Mouse (Mus musculus) hindbrain, embryonic 13.5 days (tissue): ENCODE data around the gene Ubqlnl. TPM values are rescaled to one million over a fixed set of nuclear protein-coding genes. Genes with fewer than 3 reads are reported as not detected.

Experiments
- ATAC-seq: fragments of 200-750 bp; cut with Nextera tagmentation; 2 replicates; pipeline ENCODE4 v1.8.0; 2017; ENCODE audit warnings: moderate TSS enrichment; ENCODE audit not compliant: low FRiP score
- H3K27ac ChIP-seq: fragments of 300-500 bp; sonication (generic); 2 replicates; pipeline ENCODE4 v1.5.1; 2015; ENCODE audit warnings: inconsistent platforms, mild to moderate bottlenecking, moderate library complexity
- H3K27me3 ChIP-seq: fragments of 300-500 bp; sonication (generic); 2 replicates; pipeline ENCODE4 v1.6.1; 2015; ENCODE audit warnings: mild to moderate bottlenecking, inconsistent platforms
- H3K36me3 ChIP-seq: fragments of 300-500 bp; sonication (generic); 2 replicates; pipeline ENCODE4 v1.6.1; 2015; ENCODE audit warnings: mild to moderate bottlenecking, inconsistent platforms
- H3K4me1 ChIP-seq: fragments of 300-500 bp; sonication (generic); replicated peaks from 2 replicates; pipeline ENCODE4 v1.6.1; 2015; ENCODE audit warnings: inconsistent platforms
- H3K4me2 ChIP-seq: fragments of 300-500 bp; sonication (generic); 2 replicates; pipeline ENCODE4 v1.6.1; 2015; ENCODE audit warnings: inconsistent platforms, mild to moderate bottlenecking, moderate library complexity
- H3K4me3 ChIP-seq: fragments of 300-500 bp; sonication (generic); 2 replicates; pipeline ENCODE4 v1.5.1; 2015; ENCODE audit warnings: mild to moderate bottlenecking, inconsistent platforms
- H3K9ac ChIP-seq: fragments of 300-500 bp; sonication (generic); 2 replicates; pipeline ENCODE4 v1.6.1; 2015; ENCODE audit warnings: mild to moderate bottlenecking, inconsistent platforms
- H3K9me3 ChIP-seq: fragments of 300-500 bp; sonication (generic); 2 replicates; pipeline ENCODE4 v1.6.1; 2016; ENCODE audit warnings: inconsistent platforms
- WGBS: fragments of 180-500 bp; shearing (Covaris S2); methylation state at CpG from one replicate; pipeline ENCODE4 v1.1.7; 2015; 5-methylcytosine and 5-hydroxymethylcytosine counted together
- polyA plus RNA-seq: library from polyadenylated mRNA; unstranded; fragments of >200 nt; fragmentation: Nextera tagmentation; extraction: Ambion mirVana; gene quantifications from 2 replicates; pipeline ENCODE4 v1.2.1, GENCODE M21; 2015

Gene Ubqlnl
- polyA plus RNA-seq: not detected in 2 replicates

DNA sequence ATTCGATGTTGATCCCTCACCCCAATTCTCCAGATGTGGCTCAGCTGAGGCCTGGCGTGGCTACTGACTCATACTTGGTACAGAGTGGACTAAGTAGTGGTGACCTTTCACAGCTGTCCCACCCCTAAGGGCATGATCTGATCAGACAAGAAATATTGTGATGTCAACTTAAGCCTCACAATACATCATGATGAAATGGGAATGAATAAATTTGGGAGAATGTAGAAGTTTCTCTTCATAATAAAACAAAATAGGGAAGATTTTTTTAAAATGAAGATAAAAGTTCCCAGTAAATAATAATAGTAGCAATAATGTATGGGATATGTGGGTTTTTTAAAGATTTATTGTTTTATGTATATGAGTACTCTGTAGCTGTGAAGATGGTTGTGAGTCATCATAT, at the start of gene Ubqlnl:
TSS of gene Ubqlnl (minus strand) at position 101 of the 400 bp plus-strand sequence.
- ATAC-seq: no peak
- WGBS: 91% methylated on average over 2 of the region's 2 CpGs
- no peaks in the 10 kb centered on the region for H3K27me3 ChIP-seq
- H3K4me3 ChIP-seq: no peak within 1 kb of the TSS
- no peaks in the 10 kb centered on the region for H3K36me3 ChIP-seq
- no peaks in the 10 kb centered on the region for H3K9me3 ChIP-seq
- H3K4me2 ChIP-seq: no peak within 1 kb of the TSS
- no peak within 1 kb of the TSS for H3K9ac ChIP-seq
- no peak within 1 kb of the TSS for H3K27ac ChIP-seq
- H3K4me1 ChIP-seq: no peaks in the 10 kb centered on the region

- WGBS: 7% methylated on average over 5 of the region's 5 CpGs
Observed at GRCm38 (mm10) chr7:104199822-104200221, 49.5 kb upstream of the Ubqlnl start.

GRCm38 (mm10) chr7:104195885-104196284, 45.5 kb upstream of the Ubqlnl start, which contains the start of gene Olfr649:
Olfr649 (minus strand) TSS chr7:104195985.
- Histone ChIP-seq H3K9ac (no peak within 1 kb of the TSS), H3K4me1 (no peaks in the 10 kb centered on the region), H3K4me3 (no peak within 1 kb of the TSS), H3K9me3 (no peaks in the 10 kb centered on the region), H3K27ac (no peak within 1 kb of the TSS), H3K4me2 (no peak within 1 kb of the TSS), H3K36me3 (no peaks in the 10 kb centered on the region), H3K27me3 (no peaks in the 10 kb centered on the region)
- WGBS: 84% methylated on average over 6 of the region's 6 CpGs
- no peak for ATAC-seq

More at GRCm38 (mm10) chr7:104199822-104200221, 49.5 kb upstream of the Ubqlnl start:
- Histone ChIP-seq H3K4me3 (no peak overlapping the region), H3K4me1 (no peaks in the 10 kb centered on the region), H3K27ac (no peak overlapping the region), H3K36me3 (no peaks in the 10 kb centered on the region), H3K9me3 (no peaks in the 10 kb centered on the region), H3K4me2 (no peak overlapping the region), H3K27me3 (no peaks in the 10 kb centered on the region), H3K9ac (no peak overlapping the region)
- 0 out of 2 replicates have a peak, but pooled peaks have one; percentile 59 for ATAC-seq

GRCm38 (mm10) chr7:104191275-104191674, 40.9 kb upstream of the Ubqlnl start:
- WGBS: 61% methylated on average over 9 of the region's 9 CpGs
- Histone ChIP-seq H3K9me3 (no peaks in the 10 kb centered on the region), H3K27ac (no peak overlapping the region), H3K27me3 (no peaks in the 10 kb centered on the region), H3K4me3 (no peak overlapping the region), H3K4me1 (no peaks in the 10 kb centered on the region), H3K9ac (no peak overlapping the region), H3K36me3 (no peaks in the 10 kb centered on the region), H3K4me2 (no peak overlapping the region)
- no peak for ATAC-seq

GRCm38 (mm10) chr7:104183292-104183691, 32.9 kb upstream of the Ubqlnl start, which contains the start of gene Olfr648:
Olfr648 (minus strand) TSS chr7:104183392.
- Histone ChIP-seq H3K36me3 (no peaks in the 10 kb centered on the region), H3K4me2 (no peak within 1 kb of the TSS), H3K9me3 (no peaks in the 10 kb centered on the region), H3K27me3 (no peaks in the 10 kb centered on the region), H3K4me3 (no peak within 1 kb of the TSS), H3K27ac (no peak within 1 kb of the TSS), H3K9ac (no peak within 1 kb of the TSS), H3K4me1 (no peaks in the 10 kb centered on the region)
- no peak for ATAC-seq
- WGBS: 92% methylated on average over 2 of the region's 2 CpGs

DNA sequence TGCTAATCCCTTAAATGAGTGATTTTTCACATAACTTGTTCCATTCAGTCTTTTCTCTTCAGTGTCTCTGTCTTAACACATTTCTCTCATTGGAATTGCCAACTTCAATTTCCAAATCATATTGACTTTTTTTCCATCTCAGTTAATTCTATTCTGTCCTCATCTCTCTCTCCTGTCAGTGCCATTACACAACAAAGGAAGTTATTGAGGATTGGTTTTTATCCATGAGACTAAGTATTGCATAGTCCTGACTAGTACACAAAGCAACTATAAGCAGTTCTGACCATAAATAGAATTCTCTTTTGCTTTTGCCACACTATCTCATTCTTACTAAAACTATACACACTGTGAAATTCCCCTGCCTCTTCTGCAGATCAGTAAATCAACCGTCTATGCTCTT, 28.7 kb upstream of the Ubqlnl start:
- H3K9ac ChIP-seq: no peak overlapping the region
- no peak for ATAC-seq
- no peaks in the 10 kb centered on the region for H3K9me3 ChIP-seq
- WGBS: 73% methylated on average over 1 of the region's 1 CpGs
- H3K27ac ChIP-seq: no peak overlapping the region
- H3K4me1 ChIP-seq: no peaks in the 10 kb centered on the region
- no peak overlapping the region for H3K4me3 ChIP-seq
- H3K27me3 ChIP-seq: no peaks in the 10 kb centered on the region
- no peaks in the 10 kb centered on the region for H3K36me3 ChIP-seq
- no peak overlapping the region for H3K4me2 ChIP-seq

- no peak overlapping the region for H3K4me2 ChIP-seq
- ATAC-seq: no peak
- no peak overlapping the region for H3K27ac ChIP-seq
- H3K9ac ChIP-seq: no peak overlapping the region
- no peaks in the 10 kb centered on the region for H3K27me3 ChIP-seq
- no peaks in the 10 kb centered on the region for H3K4me1 ChIP-seq
- H3K4me3 ChIP-seq: no peak overlapping the region
- no peaks in the 10 kb centered on the region for H3K9me3 ChIP-seq
- 68% methylated on average over 5 of the region's 5 CpGs for WGBS
- no peaks in the 10 kb centered on the region for H3K36me3 ChIP-seq
Observed at GRCm38 (mm10) chr7:104178422-104179054, 28.2 kb upstream of the Ubqlnl start.

GRCm38 (mm10) chr7:104175085-104175484, 24.7 kb upstream of the Ubqlnl start:
- WGBS: 11% methylated on average over 1 of the region's 1 CpGs
- H3K4me1 ChIP-seq: no peaks in the 10 kb centered on the region
- ATAC-seq: no peak

GRCm38 (mm10) chr7:104169634-104170204, 19.4 kb upstream of the Ubqlnl start:
- no peak overlapping the region for H3K27ac ChIP-seq
- H3K9ac ChIP-seq: no peak overlapping the region
- no peak overlapping the region for H3K4me3 ChIP-seq
- H3K4me1 ChIP-seq: no peaks in the 10 kb centered on the region
- H3K4me2 ChIP-seq: no peak overlapping the region
- H3K27me3 ChIP-seq: no peaks in the 10 kb centered on the region
- no peaks in the 10 kb centered on the region for H3K36me3 ChIP-seq
- ATAC-seq: no peak
- H3K9me3 ChIP-seq: no peaks in the 10 kb centered on the region
- 81% methylated on average over 6 of the region's 6 CpGs for WGBS

More at GRCm38 (mm10) chr7:104175085-104175484, 24.7 kb upstream of the Ubqlnl start:
- H3K36me3 ChIP-seq: no peaks in the 10 kb centered on the region
- no peaks in the 10 kb centered on the region for H3K9me3 ChIP-seq
- H3K9ac ChIP-seq: no peak overlapping the region
- H3K4me3 ChIP-seq: no peak overlapping the region
- no peak overlapping the region for H3K27ac ChIP-seq
- H3K4me2 ChIP-seq: no peak overlapping the region
- no peaks in the 10 kb centered on the region for H3K27me3 ChIP-seq

DNA sequence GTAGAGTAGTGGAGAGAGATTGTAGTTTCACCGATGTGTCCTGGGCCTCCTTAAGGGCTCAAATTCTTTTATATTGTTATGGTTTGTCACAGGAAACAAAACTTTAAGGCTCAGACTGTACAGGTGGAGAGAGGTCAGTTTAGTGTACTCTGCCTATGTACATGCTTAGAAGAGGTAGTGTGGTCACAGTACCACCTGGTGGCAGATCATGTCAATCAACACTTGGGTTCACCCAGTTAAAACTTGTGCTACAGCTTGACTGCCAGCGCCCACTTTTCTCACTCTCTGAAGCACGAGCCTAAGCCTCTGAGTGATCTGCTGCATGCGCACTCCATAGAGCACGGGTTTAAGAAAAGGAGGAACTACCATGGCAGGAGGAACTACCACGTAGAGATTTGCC, 16.7 kb upstream of the Ubqlnl start:
- 84% methylated on average over 6 of the region's 6 CpGs for WGBS
- ATAC-seq: no peak

DNA sequence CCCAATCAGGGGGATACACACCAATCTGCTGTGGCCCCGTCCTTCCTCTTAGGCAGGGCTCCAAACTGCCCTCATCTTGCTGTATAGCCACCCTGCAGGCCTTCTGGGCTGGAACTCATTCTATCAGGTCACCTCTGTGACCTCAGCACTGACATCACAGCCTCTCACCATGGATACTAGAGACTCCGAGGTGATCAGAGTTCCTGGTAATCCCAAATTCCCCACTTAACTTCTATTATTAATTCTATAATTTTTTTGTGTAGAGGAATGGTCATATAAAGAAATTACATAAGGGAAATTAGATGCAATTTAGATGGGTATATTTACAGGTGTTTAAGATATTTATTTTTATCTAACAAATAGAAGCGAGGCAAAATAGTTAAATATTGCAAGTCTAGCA, 7.2 kb downstream of the Ubqlnl start, which contains the start of gene Ubqln3:
TSS of gene Ubqln3 (minus strand) at position 101 of the 400 bp plus-strand sequence.
- no peak within 1 kb of the TSS for H3K4me3 ChIP-seq
- WGBS: 83% methylated on average over 3 of the region's 3 CpGs
- no peak within 1 kb of the TSS for H3K27ac ChIP-seq
- no peak within 1 kb of the TSS for H3K9ac ChIP-seq
- no peaks in the 10 kb centered on the region for H3K9me3 ChIP-seq
- H3K4me2 ChIP-seq: no peak within 1 kb of the TSS
- no peaks in the 10 kb centered on the region for H3K27me3 ChIP-seq
- no peaks in the 10 kb centered on the region for H3K4me1 ChIP-seq
- ATAC-seq: no peak
- H3K36me3 ChIP-seq: no peaks in the 10 kb centered on the region

More for the DNA sequence above, 16.7 kb upstream of the Ubqlnl start:
- Histone ChIP-seq H3K4me2 (no peak overlapping the region), H3K27me3 (no peaks in the 10 kb centered on the region), H3K9me3 (no peaks in the 10 kb centered on the region), H3K4me1 (no peaks in the 10 kb centered on the region), H3K4me3 (no peak overlapping the region), H3K27ac (no peak overlapping the region), H3K36me3 (no peaks in the 10 kb centered on the region), H3K9ac (no peak overlapping the region)

GRCm38 (mm10) chr7:104137305-104137704, 13.1 kb downstream of the Ubqlnl start, which contains the start of gene Olfr643:
Olfr643 (minus strand) TSS chr7:104137405.
- H3K36me3 ChIP-seq: no peaks in the 10 kb centered on the region
- no peak within 1 kb of the TSS for H3K4me2 ChIP-seq
- no peaks in the 10 kb centered on the region for H3K9me3 ChIP-seq
- WGBS: 92% methylated on average over 5 of the region's 5 CpGs
- H3K9ac ChIP-seq: no peak within 1 kb of the TSS
- no peaks in the 10 kb centered on the region for H3K27me3 ChIP-seq
- no peak within 1 kb of the TSS for H3K4me3 ChIP-seq
- no peak for ATAC-seq
- no peaks in the 10 kb centered on the region for H3K4me1 ChIP-seq
- no peak within 1 kb of the TSS for H3K27ac ChIP-seq

DNA sequence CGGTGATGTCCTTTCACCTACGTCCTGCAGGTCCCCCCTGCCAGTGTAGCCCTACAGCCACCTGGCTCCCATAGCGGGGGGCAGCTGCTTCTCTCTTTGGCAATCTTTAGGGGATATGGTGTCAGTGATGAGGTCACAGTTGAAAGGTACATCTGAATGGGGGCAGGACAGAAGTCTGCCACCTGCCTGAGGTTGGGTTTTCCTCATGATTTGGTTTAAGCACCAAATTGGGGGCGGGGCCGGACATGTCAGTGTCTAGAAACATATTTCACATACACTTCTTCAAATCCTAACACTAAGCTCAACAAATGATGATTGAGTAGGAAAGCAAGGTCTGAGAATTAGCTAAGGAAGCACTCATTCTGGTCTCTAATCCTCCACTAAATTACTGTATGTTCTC, 20.6 kb downstream of the Ubqlnl start, which contains the start of gene Ubqln5:
TSS of gene Ubqln5 (minus strand) at position 101 of the 400 bp plus-strand sequence.
- 97% methylated on average over 5 of the region's 5 CpGs for WGBS
- H3K4me3 ChIP-seq: no peak within 1 kb of the TSS
- H3K9me3 ChIP-seq: peaks cover 2% of the 10 kb centered on the region; the same call in 1 of the 2 replicates
- no peak within 1 kb of the TSS for H3K4me2 ChIP-seq
- H3K27me3 ChIP-seq: no peaks in the 10 kb centered on the region
- H3K36me3 ChIP-seq: no peaks in the 10 kb centered on the region
- H3K9ac ChIP-seq: no peak within 1 kb of the TSS
- ATAC-seq: no peak
- no peaks in the 10 kb centered on the region for H3K4me1 ChIP-seq
- no peak within 1 kb of the TSS for H3K27ac ChIP-seq
